Mouse (Mus musculus) ES-E14 (cell line): ENCODE measurements around the gene Krt222. TPM values are rescaled to one million over a fixed set of nuclear protein-coding genes. Genes with fewer than 3 reads are reported as not detected.

ENCODE experiments used
- DNase-seq: peaks from one replicate; pipeline ENCODE4 v3.0.0-alpha.2; 2013; ENCODE audit warnings: low read depth, low spot score
- H3K27ac ChIP-seq: 2 replicates; pipeline ENCODE4 v1.5.1; 2012; ENCODE audit warnings: low read depth, mild to moderate bottlenecking, low read length, moderate library complexity, mixed read lengths; ENCODE audit not compliant: poor library complexity, insufficient read depth, severe bottlenecking
- H3K36me3 ChIP-seq: 2 replicates; pipeline ENCODE4 v1.6.1; 2012; ENCODE audit warnings: mild to moderate bottlenecking, low read length, moderate library complexity, mixed read lengths; ENCODE audit not compliant: control insufficient read depth, poor library complexity, insufficient read depth, severe bottlenecking
- H3K4me1 ChIP-seq, 2 experiments: fragments of 150-350 bp in 1 of 2; sonication (generic) in 1 of 2; 2 replicates each; pipeline ENCODE4 v1.6.1; 2012; ENCODE audit warnings: low read length in 2 of 2, mild to moderate bottlenecking in 1 of 2, mixed read lengths in 1 of 2; ENCODE audit not compliant: control insufficient read depth in 2 of 2, insufficient read depth in 2 of 2, poor library complexity in 1 of 2
- H3K4me3 ChIP-seq, 2 experiments: fragments of 150-350 bp in 1 of 2; sonication (generic) in 1 of 2; 2 replicates each; pipeline ENCODE4 v1.5.1; 2012; ENCODE audit warnings: low read length in 2 of 2, low read depth in 1 of 2, mild to moderate bottlenecking in 1 of 2, mixed read lengths in 1 of 2; ENCODE audit not compliant: insufficient read depth in 1 of 2, poor library complexity in 1 of 2, severe bottlenecking in 1 of 2
- H3K9ac ChIP-seq: 2 replicates; pipeline ENCODE4 v1.6.1; 2012; ENCODE audit warnings: low read depth, mild to moderate bottlenecking, low read length, mixed read lengths; ENCODE audit not compliant: poor library complexity, insufficient read depth, severe bottlenecking
- H3K9me3 ChIP-seq: fragments of 150-350 bp; sonication (generic); 2 replicates; pipeline ENCODE4 v1.6.1; 2012; ENCODE audit warnings: low read depth, mild to moderate bottlenecking, low read length; ENCODE audit not compliant: control insufficient read depth, insufficient read depth
- CHD2 ChIP-seq: IDR thresholded peaks from 2 replicates; pipeline ENCODE4 v1.6.1; 2014; ENCODE audit warnings: mild to moderate bottlenecking, low read depth, low read length, inconsistent platforms
- HCFC1 ChIP-seq: IDR thresholded peaks from 2 replicates; pipeline ENCODE4 v1.6.1; 2012; ENCODE audit warnings: low read length, inconsistent platforms, borderline replicate concordance; ENCODE audit not compliant: insufficient read depth
- MAFK ChIP-seq: IDR thresholded peaks from 2 replicates; pipeline ENCODE4 v1.6.1; 2014; ENCODE audit warnings: mild to moderate bottlenecking, low read depth, low read length, inconsistent platforms; ENCODE audit not compliant: insufficient read depth
- ZC3H11A ChIP-seq: IDR thresholded peaks from 2 replicates; pipeline ENCODE4 v1.6.1; 2012; ENCODE audit warnings: low read depth, mild to moderate bottlenecking, inconsistent platforms, low read length, borderline replicate concordance
- ZNF384 ChIP-seq: IDR thresholded peaks from 2 replicates; pipeline ENCODE4 v1.6.1; 2012; ENCODE audit warnings: low read depth, low read length, inconsistent platforms
- in situ Hi-C, 2 experiments: fragments of 600-800 bp; cut with MboI; formaldehyde crosslinking; loops; one replicate each; pipeline ENCODE4 v1.15.1; 2025; ENCODE audit warnings: low sequenced_read_pairs in 2 of 2, inconsistent platforms in 1 of 2; ENCODE audit not compliant: unreplicated experiment in 2 of 2
- total RNA-seq: library from RNA; depleted of rRNA; stranded (reverse); fragments of 300-350 nt; gene quantifications from 2 replicates; pipeline ENCODE4 v1.2.3, GENCODE M21; 2012

The Krt222 gene
- total RNA-seq, 1 experiment = 0.22 TPM

DNA sequence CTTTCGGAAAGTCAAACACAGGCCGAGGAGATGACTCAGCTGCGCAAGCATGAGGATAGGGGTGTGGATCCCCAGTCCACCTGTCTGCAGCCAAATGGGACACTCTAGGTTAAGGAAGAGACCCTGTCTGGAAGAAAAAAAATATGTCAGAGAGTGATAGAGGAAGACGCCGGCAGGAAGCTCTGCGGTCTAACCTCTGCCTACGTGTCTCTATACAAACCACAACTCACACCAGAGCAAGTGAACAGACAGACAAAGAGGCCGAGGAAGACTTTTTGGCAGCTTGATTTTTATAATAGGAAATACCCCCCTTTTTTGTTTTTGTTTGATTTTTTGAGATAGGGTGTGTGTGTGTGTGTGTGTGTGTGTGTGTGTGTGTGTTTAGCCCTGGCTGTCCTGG is 11.4 kb upstream of the Krt222 start:
- H3K27ac ChIP-seq = no peak overlapping the region
- H3K9me3 ChIP-seq = no peaks in the 10 kb centered on the region
- in situ Hi-C loops = no loop called here
- no peak for DNase-seq
- no peak overlapping the region for H3K4me3 ChIP-seq
- no peak overlapping the region for H3K9ac ChIP-seq
- no peaks in the 10 kb centered on the region for H3K36me3 ChIP-seq
- 0 out of 4 replicates have a peak, but pooled peaks cover 0 to under 1% of the 10 kb centered on the region in 2 experiments for H3K4me1 ChIP-seq
- TF ChIP-seq MAFK (no peak), HCFC1 (no peak), ZC3H11A (no peak), ZNF384 (no peak), CHD2 (no peak)

DNA sequence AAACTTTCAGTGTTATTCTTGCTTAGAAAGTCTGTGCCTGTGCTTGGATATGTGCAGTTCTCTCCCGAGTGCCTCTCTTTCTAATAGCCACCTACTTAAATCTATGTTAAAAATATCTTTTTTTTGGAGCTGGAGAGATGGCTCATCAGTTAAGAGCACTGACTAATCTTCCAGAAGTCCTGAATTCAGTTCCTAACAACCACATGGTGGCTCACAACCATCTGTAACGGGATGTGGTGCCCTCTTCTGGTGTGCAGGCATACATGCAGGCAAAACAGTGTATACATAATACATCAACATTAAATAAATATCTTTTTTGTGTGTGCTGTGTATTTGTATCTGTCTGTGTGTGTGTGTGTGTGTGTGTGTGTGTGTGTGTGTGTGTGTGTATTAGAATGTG is 10.0 kb upstream of the Krt222 start:
- no peak for DNase-seq

DNA sequence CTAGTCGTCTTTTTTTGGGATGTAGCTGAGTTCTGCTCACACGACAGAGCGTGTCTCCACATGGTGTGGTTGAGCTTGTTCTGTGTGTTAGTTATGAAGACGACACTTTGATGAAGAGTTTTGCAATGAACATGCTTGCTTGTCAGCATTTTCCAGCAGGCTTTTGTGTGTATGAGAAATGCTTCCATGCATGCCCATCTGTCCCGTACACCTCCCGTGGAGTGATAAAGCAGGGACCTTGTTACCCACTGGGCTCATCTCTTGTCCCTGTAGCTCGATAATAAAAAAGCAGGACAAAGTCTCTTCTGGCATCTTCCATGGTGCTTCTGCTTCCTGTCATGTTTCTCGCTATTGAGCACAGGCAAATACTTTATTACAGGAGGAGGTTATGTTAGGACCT is 8.8 kb upstream of the Krt222 start:
- no peaks in the 10 kb centered on the region for H3K9me3 ChIP-seq
- no peak overlapping the region for H3K27ac ChIP-seq
- in situ Hi-C loops = no loop called here
- H3K4me1 ChIP-seq = peaks cover 0 to 2% of the 10 kb centered on the region in 2 experiments; a peak in 1 of 4 replicates
- DNase-seq = no peak
- no peaks in the 10 kb centered on the region for H3K36me3 ChIP-seq
- TF ChIP-seq ZC3H11A (no peak), ZNF384 (no peak), HCFC1 (no peak), CHD2 (no peak), MAFK (no peak)
- H3K4me3 ChIP-seq = no peak overlapping the region
- H3K9ac ChIP-seq = no peak overlapping the region

More for the DNA sequence above, 10.0 kb upstream of the Krt222 start:
- Histone ChIP-seq H3K4me3 (no peak overlapping the region), H3K4me1 (peaks cover 0 to 2% of the 10 kb centered on the region in 2 experiments; a peak in 1 of 4 replicates), H3K9ac (no peak overlapping the region), H3K27ac (no peak overlapping the region), H3K36me3 (no peaks in the 10 kb centered on the region), H3K9me3 (no peaks in the 10 kb centered on the region)
- in situ Hi-C loops = no loop called here
- no peak for TF ChIP-seq MAFK
- TF ChIP-seq HCFC1 = no peak
- TF ChIP-seq ZC3H11A = no peak
- TF ChIP-seq ZNF384 = no peak
- TF ChIP-seq CHD2 = no peak

DNA sequence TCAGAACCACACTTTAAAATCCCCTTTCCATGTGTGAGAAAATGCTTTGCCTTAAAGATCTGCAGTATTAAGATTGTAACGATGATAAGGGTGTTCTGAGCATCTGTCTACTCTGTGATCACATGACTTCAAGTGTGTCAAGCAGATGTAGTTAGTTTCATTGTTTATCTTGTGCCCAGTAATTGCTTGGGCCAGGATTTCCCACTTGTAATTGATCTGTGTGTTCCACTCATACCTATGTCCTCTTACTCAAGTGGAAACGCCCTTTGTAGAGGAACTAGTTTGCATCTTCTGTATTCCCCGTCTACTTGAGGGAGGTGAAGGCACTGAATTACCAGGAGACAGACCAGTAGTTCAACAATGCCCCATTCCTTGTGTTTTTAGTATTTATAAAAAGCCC is 6.8 kb upstream of the Krt222 start:
- Histone ChIP-seq H3K9me3 (no peaks in the 10 kb centered on the region), H3K4me3 (no peak overlapping the region), H3K9ac (no peak overlapping the region), H3K27ac (no peak overlapping the region), H3K36me3 (no peaks in the 10 kb centered on the region), H3K4me1 (peaks cover 0 to 2% of the 10 kb centered on the region in 2 experiments; a peak in 1 of 4 replicates)
- TF ChIP-seq ZC3H11A (no peak), HCFC1 (no peak), ZNF384 (no peak), CHD2 (no peak), MAFK (no peak)
- in situ Hi-C loops = no loop called here
- no peak for DNase-seq

- Histone ChIP-seq H3K9ac (no peak overlapping the region), H3K27ac (no peak overlapping the region), H3K9me3 (no peaks in the 10 kb centered on the region), H3K36me3 (no peaks in the 10 kb centered on the region), H3K4me1 (peaks cover 0 to 2% of the 10 kb centered on the region in 2 experiments; a peak in 1 of 4 replicates), H3K4me3 (no peak overlapping the region)
- DNase-seq = no peak
- no peak for TF ChIP-seq MAFK
- TF ChIP-seq ZC3H11A = no peak
- TF ChIP-seq HCFC1 = no peak
- no peak for TF ChIP-seq ZNF384
- TF ChIP-seq CHD2 = no peak
- in situ Hi-C loops = no loop called here
These were observed 6.4 kb upstream of the Krt222 start for GRCm38 (mm10) chr11:99250241-99250640.
